Mouse (Mus musculus): ENCODE data around the gene Nek8.

The Nek8 gene

DNA sequence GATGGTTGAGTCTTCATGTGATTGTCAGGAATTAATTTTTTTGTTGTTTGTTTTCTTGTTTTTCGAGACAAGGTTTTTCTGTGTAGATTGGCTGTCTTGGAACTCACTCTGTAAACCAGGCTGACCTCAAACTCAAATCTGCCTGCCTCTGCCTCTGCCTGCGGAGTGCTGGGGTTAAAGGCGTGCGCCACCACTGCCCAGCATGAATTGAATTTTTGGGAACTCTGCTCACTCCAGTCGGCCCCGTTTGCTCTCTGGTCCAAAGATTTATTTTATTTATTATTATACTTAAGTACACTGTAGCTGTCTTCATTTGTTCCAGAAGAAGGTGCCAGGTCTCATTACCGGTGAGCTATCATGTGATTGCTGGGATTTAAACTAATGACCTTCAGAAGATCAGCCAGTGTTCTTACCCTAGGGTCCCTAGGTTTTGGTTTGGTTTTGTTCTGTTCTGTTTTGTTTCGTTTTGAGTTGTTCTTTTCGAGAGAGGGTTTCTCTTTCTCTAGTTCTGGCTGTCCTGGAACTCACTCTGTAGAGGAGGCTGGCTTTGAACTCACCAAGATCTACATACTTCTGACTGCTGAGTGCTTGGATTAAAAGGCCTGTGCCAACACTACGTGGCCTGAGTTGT, 7.5 kb upstream of the Nek8 start:
- in situ Hi-C loops (cut with MboI; ENCODE audit: unreplicated experiment in 2 of 2): no loop called here

GRCm38 (mm10) chr11:78182961-78183844, 6.7 kb upstream of the Nek8 start, which contains the start of gene Rpl23a:
TSS of gene Rpl23a (minus strand) at chr11:78183584.
- in situ Hi-C loops (cut with MboI; ENCODE audit: unreplicated experiment in 2 of 2): no loop called here

DNA sequence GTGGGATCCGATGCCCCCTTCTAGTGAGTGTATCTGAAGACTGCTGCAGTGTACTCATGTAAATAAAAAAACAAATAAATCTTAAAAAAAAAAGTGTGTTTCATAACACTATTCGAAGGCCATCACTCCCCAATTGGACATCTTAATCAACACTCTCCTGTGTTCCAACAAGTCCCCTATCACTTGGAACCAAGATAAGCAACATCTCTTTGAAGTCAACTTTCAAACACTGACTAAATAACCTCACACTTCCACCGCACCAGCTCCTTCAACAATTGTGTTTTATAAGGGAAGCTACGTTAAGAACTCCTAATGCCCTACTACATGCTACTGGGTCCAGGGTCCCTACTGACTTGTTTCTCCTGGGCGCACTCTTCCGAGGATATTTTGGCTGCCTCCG, 6.0 kb upstream of the Nek8 start:
- in situ Hi-C loops (cut with MboI; ENCODE audit: unreplicated experiment in 2 of 2): no loop called here

DNA sequence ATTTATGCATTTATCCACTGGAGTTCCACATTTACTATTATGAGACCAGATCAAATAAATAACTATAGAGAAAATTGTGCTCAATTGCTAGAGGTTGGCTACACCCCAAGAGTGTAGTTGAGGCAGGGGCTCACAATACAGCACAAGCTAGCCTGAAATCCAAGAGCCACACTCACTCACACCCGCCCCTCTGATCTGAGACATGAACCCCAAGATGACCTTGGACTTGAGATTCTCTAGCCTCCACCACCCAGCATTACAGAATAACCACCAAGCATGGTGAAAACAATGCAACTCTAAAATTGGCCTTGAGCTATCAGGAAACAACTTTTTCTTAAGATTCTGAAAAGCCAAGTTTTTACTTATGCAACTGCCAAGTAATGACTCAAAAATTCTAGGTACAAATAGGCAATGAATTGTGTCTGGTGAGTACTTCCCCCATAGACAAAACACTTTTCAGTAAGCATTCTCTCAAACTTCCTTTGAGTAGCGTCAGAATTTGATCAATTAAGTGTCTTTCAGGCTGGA, 5.4 kb upstream of the Nek8 start:
- in situ Hi-C loops (cut with MboI; ENCODE audit: unreplicated experiment in 2 of 2): no loop called here

- in situ Hi-C loops (cut with MboI; ENCODE audit: unreplicated experiment in 2 of 2): no loop called here
Measured at GRCm38 (mm10) chr11:78180081-78180761, 3.7 kb upstream of the Nek8 start.

- in situ Hi-C loops (cut with MboI; ENCODE audit: unreplicated experiment in 2 of 2): loop anchor here (5.0 to 10.0 kb wide), 6 partner anchors 122 to 355 kb away; partner anchors contain the start of gene Phf12 (in 1 of the 2)
Measured at GRCm38 (mm10) chr11:78179438-78179999, 3.0 kb upstream of the Nek8 start.

DNA sequence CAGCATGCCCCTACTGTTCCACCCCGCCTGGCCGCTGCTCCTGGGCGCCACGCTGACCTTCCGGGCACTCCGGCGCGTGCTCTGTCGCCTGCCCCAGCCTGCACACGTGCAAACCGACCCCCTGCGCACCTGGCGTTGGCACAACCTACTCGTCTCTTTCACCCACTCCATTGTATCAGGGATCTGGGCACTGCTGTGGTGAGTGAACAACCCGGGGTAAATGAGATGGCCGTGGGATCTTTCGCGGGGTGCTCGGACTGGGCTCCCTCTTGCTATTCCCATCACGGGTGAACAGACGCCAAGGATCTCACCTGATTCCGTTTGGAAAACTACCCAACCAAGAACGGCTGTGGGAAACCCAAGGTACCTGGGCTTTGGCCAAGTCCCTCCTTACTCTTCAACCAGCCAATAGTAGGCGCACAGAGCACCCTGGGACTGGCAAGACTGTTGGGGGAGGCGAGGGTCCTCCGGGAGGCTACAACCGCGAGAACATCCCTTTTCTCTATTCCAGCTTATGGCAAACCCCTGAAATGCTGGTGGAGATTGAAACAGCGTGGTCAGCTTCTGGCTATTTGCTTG, 2.5 kb upstream of the Nek8 start:
- in situ Hi-C loops (cut with MboI; ENCODE audit: unreplicated experiment in 2 of 2): loop anchor here (5.0 to 10.0 kb wide), 6 partner anchors 122 to 354 kb away; partner anchors contain the start of gene Phf12 (in 1 of the 2)

DNA sequence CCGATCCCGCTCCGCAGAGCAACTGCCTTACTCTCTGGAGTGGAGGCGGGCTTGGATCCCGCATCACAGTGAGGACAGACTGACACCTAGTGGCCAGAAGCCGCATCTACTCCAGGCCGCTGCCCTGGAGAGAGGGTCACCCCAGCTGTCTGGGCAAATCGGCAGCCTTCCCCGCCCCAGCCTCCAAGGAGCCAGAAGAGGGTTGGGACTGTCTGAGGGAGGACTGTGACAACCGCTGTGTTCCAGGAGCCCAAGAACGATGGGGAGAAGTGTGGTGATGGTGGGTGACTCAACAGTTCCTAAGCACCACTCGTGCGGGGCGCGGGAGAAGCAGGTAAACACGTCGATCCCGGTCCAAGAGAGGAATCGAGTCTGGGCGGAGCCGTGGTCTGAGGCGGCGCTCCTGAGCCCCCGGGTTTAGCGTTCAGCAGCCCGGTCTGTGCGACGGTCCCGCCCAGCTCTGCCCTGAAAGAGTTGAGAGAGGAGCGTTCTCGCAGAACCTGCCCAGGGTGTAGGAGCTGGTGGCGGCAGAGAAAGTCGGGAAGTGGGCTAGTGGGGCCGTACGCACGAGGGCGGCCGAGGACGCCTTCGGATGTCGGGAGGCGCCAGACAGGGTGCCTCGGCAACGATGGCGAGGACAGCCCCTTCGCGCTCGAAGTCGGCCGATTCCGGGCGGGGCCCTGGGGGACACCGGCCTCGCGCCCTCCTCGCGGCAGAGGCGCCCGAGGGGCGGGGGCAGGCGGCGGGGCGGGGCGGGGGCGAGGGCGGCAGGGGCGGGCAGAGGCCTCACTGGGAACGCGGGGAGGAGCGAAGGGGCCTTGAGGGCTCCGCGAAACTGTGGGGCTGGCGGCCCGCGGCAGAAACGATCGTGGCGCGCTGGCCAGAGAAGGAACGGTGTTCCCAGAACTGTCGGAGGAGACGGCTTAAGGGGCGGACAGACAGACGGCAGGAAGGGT, 1.7 kb upstream of the Nek8 start:
- in situ Hi-C loops (cut with MboI; ENCODE audit: unreplicated experiment in 2 of 2): loop anchor here (5.0 to 10.0 kb wide), 6 partner anchors 121 to 353 kb away; partner anchors contain the start of gene Phf12 (in 1 of the 2)

DNA sequence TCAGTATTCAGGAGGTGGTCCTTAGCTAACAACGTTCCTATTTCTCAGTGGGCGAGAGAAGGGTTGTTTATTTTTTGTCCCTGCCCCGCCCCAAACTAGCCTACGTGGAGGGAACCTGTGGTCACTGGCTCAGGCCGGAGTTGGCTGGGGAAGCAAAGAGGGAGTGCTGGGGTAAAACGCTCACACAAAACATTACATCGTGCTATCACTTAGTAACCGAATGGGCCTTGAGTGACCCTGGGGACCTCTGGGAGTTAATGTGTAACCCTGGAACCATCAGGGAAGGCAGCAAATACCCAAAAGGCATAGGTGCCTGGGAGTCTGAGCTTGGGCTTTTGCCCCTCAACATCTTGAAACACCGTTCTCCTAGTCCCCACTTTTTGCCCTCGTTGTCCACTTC, 962 bp upstream of the Nek8 start:
- in situ Hi-C loops (cut with MboI; ENCODE audit: unreplicated experiment in 2 of 2): loop anchor here (5.0 to 10.0 kb wide), 6 partner anchors 120 to 353 kb away; partner anchors contain the start of gene Phf12 (in 1 of the 2)

DNA sequence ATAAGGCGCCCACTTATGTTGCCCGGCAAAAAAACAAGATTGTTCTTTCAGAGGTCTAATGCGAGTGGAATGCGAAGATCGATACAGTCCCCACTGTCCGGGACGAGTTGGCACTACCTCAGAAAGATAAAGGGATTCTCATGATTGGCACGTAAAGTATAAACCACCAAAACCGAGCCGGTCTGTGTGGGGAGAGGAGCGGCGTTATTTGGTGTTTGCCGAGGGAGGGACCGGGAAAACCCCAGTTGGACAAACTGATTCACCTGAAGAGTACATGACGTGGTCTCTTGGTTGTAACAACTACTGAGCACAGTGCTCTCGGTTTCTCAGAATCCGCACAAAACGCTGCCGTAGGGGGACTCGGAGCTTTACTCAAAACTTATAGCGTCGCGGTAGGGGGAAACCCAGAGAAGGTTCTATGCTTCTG, 443 bp upstream of the Nek8 start:
- in situ Hi-C loops (cut with MboI; ENCODE audit: unreplicated experiment in 2 of 2): loop anchor here (5.0 to 10.0 kb wide), 6 partner anchors 120 to 352 kb away; partner anchors contain the start of gene Phf12 (in 1 of the 2)

DNA sequence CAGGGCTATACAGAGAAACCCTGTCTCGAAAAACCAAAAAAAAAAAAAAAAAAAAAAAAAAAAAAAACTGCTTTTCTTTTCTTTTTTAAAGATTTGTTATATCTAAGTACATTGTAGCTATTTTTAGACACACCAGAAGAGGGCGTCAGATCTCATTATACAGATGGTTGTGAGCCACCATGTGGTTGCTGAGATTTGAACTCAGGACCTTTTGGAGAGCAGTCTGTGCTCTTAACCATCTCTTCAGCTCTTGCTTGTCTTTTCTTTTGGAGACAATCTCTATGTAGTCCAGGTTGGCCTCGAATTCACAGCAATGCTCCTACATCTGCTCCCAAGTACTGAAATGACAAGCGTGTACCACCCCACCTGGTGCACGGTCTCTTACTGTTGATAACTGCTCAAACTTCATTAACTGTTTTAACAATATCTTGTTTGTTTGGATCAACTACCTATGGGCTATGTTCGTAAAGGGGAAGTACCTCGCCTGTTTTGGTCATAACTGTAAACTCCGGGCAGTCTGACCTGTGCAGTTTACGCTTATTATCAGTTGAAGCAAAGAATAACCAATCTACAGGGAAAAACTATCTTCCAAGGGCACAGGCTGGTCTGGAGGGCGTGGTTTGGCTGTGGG, 589 bp downstream of the Nek8 start:
- in situ Hi-C loops (cut with MboI; ENCODE audit: unreplicated experiment in 2 of 2): loop anchor here (5.0 to 10.0 kb wide), 6 partner anchors 119 to 351 kb away; partner anchors contain the start of gene Phf12 (in 1 of the 2)

DNA sequence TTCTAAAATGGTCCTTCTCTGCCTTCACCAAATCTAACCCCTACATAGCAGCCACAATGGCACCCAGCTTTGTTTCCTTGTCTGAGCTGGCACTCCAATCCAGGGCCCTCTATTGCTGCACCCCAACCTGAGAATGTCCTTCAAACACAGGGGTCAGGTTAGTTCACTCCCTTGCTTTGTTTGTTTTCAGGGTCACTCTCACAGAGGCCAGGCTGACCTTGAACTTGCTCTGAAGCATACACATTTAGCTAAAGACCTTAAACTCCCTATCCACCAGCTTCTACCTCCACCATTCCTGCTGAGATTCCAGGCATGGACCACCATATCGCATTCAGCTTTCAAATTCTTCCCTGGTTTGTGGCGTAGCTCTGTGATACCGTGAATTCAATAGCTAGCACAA, 2.0 kb downstream of the Nek8 start:
- in situ Hi-C loops (cut with MboI; ENCODE audit: unreplicated experiment in 2 of 2): loop anchor here (5.0 to 10.0 kb wide), 2 partner anchors 117 to 350 kb away; no protein-coding TSS in a partner anchor

GRCm38 (mm10) chr11:78172748-78173383, 3.6 kb downstream of the Nek8 start:
- in situ Hi-C loops (cut with MboI; ENCODE audit: unreplicated experiment in 2 of 2): loop anchor here (5.0 to 10.0 kb wide), 2 partner anchors 116 to 348 kb away; no protein-coding TSS in a partner anchor

DNA sequence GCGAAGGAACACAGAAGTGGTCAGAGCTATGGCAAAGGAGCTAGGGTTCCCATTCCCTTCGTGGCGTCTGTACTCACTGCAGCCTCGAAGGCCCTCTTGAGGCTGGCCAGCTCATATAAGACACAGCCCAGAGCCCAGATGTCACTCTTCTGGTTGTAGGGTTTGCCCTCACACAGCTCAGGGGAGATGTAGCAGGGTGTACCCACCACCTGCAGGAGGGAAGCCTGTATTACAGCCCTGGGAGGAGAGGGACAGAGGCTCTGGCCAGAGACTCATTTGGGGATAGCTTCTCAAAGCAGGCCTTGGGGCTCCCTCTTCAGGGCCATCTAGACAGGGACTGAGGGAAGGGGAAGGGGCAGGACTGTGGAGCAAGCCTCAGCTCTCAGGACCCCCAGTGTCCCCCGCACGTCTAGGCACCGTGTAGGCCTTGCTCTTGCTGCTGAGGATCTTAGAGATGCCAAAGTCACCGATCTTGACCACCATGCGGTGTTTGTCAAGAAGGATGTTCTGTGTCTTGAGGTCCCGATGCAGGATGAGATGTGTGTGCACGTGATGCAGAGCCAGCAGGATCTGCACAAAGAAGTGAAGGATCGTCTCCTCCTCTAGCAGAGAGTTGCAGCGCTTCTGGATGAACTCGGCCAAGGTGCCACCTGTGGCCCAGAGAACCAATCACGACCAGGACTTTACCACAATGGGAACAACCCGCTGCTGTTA, 4.3 kb downstream of the Nek8 start:
- in situ Hi-C loops (cut with MboI; ENCODE audit: unreplicated experiment in 2 of 2): loop anchor here (5.0 to 10.0 kb wide), 2 partner anchors 115 to 347 kb away; no protein-coding TSS in a partner anchor

- in situ Hi-C loops (cut with MboI; ENCODE audit: unreplicated experiment in 2 of 2): loop anchor here (5.0 to 10.0 kb wide), 2 partner anchors 114 to 347 kb away; no protein-coding TSS in a partner anchor
Measured at GRCm38 (mm10) chr11:78171328-78171727, 5.1 kb downstream of the Nek8 start.

GRCm38 (mm10) chr11:78170306-78170705, 6.2 kb downstream of the Nek8 start:
- in situ Hi-C loops (cut with MboI; ENCODE audit: unreplicated experiment in 2 of 2): loop anchor here (5.0 to 10.0 kb wide), 2 partner anchors 113 to 346 kb away; no protein-coding TSS in a partner anchor
